Mouse (Mus musculus): Measurements from ENCODE around the gene Atp2c2. TPM values are rescaled to one million over a fixed set of nuclear protein-coding genes. Genes with fewer than 3 reads are reported as not detected.

Atp2c2 gene
- polyA plus RNA-seq, 1 experiment from 2014 or later: 0.12 TPM

DNA sequence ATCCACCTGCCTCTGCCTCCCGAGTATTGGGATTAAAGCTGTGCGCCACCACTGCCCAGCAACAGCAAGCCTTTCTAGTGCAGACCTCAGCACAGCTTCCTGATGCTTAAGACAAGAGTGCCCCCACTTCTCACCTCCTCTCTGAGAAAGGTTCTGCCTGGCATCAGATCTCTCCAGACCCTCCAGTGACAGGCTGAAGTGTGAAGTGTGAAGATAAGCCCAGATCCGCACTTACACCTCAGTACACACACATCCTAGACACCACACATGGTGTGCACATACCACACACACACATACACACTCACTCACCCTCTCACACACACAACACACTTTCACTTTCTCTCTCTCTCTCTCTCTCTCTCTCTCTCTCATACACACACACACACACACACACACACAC, 87.1 kb downstream of the Atp2c2 start:
- Histone ChIP-seq H3K4me2 (no peak overlapping the region), H3K9me3 (replicated peaks) (no peaks in the 10 kb centered on the region), H3K4me1 (replicated peaks) (peaks cover 31% of the 10 kb centered on the region), H3K9ac (no peak overlapping the region), H3K27me3 (no peaks in the 10 kb centered on the region), H3K4me3 (replicated peaks) (no peak overlapping the region), H3K27ac (replicated peaks) (no peak overlapping the region), H3K36me3 (replicated peaks) (no peaks in the 10 kb centered on the region)
- 47% methylated on average over 3 of the region's 3 CpGs for WGBS (ENCODE audit: insufficient replicate concordance)
- ATAC-seq (ENCODE audit: insufficient read depth): no peak

DNA sequence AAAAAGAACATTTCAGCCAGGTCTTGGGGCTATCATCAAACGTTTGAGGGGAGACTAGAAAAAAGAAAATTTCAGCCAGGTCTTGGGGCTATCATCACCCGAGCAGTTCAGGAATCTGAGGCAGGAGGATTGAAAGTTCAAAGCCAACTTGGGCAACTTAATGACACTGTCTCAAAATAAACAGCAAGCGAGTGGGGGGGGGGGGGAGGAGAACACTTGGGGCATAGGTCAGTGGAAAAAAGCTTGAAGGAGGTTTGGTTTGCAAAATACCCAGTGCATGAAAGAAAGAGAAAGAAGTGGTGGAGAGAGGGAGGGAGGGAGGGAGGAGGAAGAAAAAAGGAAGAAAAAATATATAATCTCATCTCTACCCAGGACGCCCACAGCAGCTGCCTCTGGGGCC, 87.5 kb downstream of the Atp2c2 start:
- Histone ChIP-seq H3K9me3 (replicated peaks) (no peaks in the 10 kb centered on the region), H3K36me3 (replicated peaks) (no peaks in the 10 kb centered on the region), H3K27ac (replicated peaks) (no peak overlapping the region), H3K4me1 (replicated peaks) (peaks cover 35% of the 10 kb centered on the region), H3K4me3 (replicated peaks) (no peak overlapping the region), H3K4me2 (no peak overlapping the region), H3K27me3 (no peaks in the 10 kb centered on the region), H3K9ac (no peak overlapping the region)
- no peak for ATAC-seq (ENCODE audit: insufficient read depth)
- 31% methylated on average over 4 of the region's 4 CpGs for WGBS (ENCODE audit: insufficient replicate concordance)

DNA sequence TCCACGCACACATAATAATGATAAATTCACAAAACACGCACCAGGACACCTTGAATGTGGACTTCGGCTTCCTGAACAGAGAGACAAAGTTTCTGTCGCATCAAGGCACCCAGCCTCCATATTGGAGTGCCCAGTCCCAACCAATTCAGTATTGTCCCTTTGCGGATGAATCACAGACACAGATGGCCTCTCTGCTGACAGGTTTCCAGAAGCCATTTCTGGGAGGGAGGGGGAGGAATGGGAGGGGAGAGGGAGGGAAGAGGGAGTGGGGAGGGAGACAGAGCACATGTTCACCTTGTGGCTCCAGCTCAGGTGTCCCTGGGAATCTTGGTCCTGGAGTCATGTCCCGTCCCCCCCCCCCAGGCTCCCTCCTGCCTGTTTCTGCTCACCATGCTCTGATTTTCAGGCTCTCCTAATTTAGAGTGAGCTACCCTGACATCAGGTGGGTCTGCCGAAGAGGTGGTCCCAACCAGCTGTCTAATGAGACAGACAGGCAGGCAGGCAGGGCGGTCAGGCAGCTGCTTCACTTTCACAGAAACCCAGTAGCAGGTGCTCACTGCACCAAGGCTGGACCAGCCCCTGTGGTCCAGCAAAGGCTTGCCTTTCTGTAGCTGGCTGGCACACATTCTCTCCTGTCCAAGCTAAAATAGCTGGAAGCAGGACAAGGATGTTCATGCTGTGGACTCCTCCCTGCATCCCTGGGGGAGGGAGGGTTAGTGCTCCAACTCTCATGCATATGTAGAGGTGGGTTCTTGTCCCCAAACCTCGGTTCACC, 89.0 kb downstream of the Atp2c2 start:
- 64% methylated on average over 9 of the region's 9 CpGs for whole genome bisulfite sequencing (ENCODE audit: insufficient replicate concordance)
- no peaks in the 10 kb centered on the region for H3K27me3 ChIP-seq
- H3K4me2 ChIP-seq: no peak overlapping the region
- peaks cover 37% of the 10 kb centered on the region for H3K4me1 ChIP-seq (replicated peaks)
- no peak overlapping the region for H3K27ac ChIP-seq (replicated peaks)
- no peaks in the 10 kb centered on the region for H3K9me3 ChIP-seq (replicated peaks)
- no peak overlapping the region for H3K4me3 ChIP-seq (replicated peaks)
- ATAC-seq (ENCODE audit: insufficient read depth): no peak
- H3K9ac ChIP-seq: no peak overlapping the region
- H3K36me3 ChIP-seq (replicated peaks): no peaks in the 10 kb centered on the region

DNA sequence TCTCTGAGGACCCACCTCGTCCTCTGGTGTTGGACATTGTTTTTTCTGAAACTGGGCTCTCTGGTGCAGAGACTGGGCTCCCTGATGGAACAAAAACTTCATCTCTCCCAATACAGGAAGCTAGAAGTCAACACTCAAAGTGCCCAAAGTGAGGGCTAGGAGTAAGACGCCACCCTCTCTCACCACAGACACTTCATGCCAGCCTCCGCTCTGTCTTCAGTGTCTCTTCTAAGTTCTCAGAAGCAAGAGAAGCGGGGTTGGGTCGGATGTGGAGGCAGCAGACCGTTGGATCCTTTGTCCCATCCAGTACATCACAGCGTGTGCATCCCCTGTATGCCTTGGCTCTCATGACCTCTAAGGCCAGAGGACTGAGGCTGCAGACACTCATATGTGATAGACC, 89.8 kb downstream of the Atp2c2 start:
- no peaks in the 10 kb centered on the region for H3K9me3 ChIP-seq (replicated peaks)
- H3K36me3 ChIP-seq (replicated peaks): no peaks in the 10 kb centered on the region
- no peak for ATAC-seq (ENCODE audit: insufficient read depth)
- no peak overlapping the region for H3K4me3 ChIP-seq (replicated peaks)
- 65% methylated on average over 7 of the region's 7 CpGs for WGBS (ENCODE audit: insufficient replicate concordance)
- H3K4me1 ChIP-seq (replicated peaks): peaks cover 32% of the 10 kb centered on the region
- no peaks in the 10 kb centered on the region for H3K27me3 ChIP-seq
- H3K27ac ChIP-seq (replicated peaks): no peak overlapping the region
- H3K9ac ChIP-seq: no peak overlapping the region
- H3K4me2 ChIP-seq: no peak overlapping the region

DNA sequence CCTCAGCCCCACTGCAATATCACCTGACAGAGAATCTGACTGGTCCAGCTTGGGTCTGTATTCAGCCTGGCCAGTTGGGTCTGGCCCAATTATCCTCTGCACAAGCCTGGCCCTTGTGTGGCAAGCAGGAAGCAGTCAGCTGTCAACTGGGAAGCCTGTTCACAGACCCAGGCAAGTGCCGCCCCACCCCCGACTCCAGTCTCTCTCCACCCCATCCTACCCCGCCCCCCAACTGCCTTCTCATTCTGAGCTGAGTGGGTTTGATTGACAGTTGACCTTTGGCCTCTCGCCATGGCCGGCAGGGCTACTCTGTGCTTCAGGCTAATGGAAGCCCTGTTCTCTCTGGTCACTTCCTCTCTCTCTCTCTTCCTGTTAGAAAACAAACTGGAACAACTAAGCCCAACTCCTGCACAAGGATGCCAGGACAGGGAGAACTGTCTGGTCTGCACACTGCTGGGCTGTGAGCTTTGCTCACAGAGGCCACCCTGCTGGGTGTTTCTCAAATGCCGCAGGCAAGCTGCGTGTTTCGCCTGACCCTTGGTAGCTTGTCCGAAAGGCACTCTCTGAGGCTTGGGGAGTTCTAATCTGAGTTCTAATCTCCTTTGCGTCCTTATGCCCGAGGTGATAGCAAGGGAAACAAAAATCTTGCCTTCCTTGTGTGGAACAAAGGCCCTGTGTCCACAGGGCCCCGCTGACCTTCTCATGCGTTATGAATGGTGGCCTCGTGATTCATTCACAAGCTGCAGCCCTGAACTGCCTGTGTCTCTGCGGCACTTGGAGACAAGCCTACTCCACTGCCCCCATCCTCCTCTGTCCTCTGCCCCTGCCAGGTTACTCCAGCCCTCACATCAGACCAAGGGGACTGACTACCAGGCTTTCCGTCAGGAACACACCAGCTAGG, 92.2 kb downstream of the Atp2c2 start:
- no peak overlapping the region for H3K9ac ChIP-seq
- H3K36me3 ChIP-seq (replicated peaks): no peaks in the 10 kb centered on the region
- H3K4me2 ChIP-seq: no peak overlapping the region
- peaks cover 30% of the 10 kb centered on the region for H3K4me1 ChIP-seq (replicated peaks)
- no peaks in the 10 kb centered on the region for H3K9me3 ChIP-seq (replicated peaks)
- WGBS (ENCODE audit: insufficient replicate concordance): 36% methylated on average over 16 of the region's 16 CpGs
- H3K27ac ChIP-seq (replicated peaks): peak overlapping the region; percentile 61
- peak; percentile 71 for ATAC-seq (ENCODE audit: insufficient read depth)
- H3K27me3 ChIP-seq: no peaks in the 10 kb centered on the region
- no peak overlapping the region for H3K4me3 ChIP-seq (replicated peaks)

DNA sequence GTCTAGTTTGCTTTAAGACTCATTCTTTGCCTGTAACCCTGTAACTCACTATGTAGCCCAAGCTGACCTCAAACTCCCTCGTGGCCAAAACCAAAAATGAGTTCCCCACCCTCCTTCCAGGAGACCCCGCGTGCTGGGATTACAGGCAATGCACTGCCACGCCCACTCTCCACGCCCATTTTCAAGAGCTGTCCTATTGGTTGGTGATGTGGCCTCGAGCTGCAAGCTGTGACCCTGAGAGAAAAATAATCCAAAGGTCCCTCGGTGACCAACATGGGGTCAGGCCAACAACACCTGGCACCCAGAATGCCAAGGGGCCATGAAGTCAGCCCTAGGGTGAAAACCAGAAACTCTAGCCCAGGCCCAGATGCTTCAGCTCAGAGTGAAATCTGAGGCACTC, 94.9 kb downstream of the Atp2c2 start:
- H3K27ac ChIP-seq (replicated peaks): no peak overlapping the region
- ATAC-seq (ENCODE audit: insufficient read depth): no peak
- no peak overlapping the region for H3K4me2 ChIP-seq
- H3K27me3 ChIP-seq: no peaks in the 10 kb centered on the region
- H3K9me3 ChIP-seq (replicated peaks): no peaks in the 10 kb centered on the region
- no peak overlapping the region for H3K4me3 ChIP-seq (replicated peaks)
- H3K4me1 ChIP-seq (replicated peaks): peaks cover 31% of the 10 kb centered on the region
- WGBS (ENCODE audit: insufficient replicate concordance): 45% methylated on average over 7 of the region's 7 CpGs
- H3K9ac ChIP-seq: no peak overlapping the region
- H3K36me3 ChIP-seq (replicated peaks): no peaks in the 10 kb centered on the region

DNA sequence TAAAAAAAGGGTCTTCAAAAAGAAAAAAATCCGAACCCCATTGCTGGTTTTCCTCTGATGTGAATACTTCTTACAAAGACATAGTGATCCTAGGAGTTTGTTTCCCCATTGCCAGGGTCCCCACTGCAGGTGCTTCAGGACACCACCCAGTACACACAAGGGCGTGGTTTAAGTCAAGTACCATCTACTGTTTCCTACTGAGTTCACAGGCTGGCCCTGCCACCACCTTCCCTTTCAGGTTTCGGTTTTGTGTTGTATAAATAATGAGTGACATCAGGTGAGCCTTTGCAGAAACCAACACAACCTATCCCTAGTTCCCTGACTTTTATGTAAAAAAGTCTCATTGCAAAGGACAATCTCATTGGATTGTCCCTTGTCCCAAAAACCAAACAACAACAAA, 95.8 kb downstream of the Atp2c2 start:
- WGBS (ENCODE audit: insufficient replicate concordance): 57% methylated on average over 3 of the region's 3 CpGs
- H3K4me2 ChIP-seq: no peak overlapping the region
- H3K36me3 ChIP-seq (replicated peaks): no peaks in the 10 kb centered on the region

DNA sequence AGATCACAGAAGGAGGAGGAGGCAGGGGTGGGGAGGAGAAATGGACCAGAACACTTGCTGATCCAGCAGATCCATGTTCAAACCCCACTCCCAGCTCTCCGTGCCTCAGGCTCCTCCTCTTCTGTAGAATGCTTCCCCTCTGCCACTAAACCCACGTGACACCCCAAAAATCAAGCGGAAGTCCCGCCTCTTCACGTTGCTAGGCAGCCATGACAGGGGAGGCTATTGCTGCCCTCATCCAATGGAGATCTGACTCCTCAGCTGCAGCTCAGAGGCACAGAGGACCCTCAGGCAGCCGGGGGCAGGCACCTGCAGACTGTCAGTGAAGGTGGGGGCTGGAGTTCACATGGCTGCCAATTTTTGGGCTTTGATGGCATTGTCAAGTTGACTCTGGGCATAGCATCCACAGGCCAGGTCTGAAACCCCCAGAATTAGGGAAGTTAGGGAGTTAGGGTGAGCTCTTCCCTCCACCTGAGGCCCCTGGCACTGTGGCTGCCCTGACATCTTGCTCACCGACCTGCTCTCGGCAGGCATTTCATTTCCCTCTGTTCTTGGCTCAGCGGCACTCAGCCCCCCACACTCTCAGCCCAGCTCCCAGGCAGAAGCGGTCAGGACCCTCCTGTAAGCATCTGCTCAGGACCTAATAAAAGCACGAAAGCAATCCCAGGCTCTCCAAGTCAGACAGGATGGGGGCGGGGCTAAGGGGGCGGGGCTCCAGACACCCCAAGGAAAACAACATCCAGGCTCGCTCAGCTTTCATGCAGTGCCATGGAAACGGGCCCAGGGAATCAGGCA, 98.6 kb downstream of the Atp2c2 start:
- H3K4me3 ChIP-seq (replicated peaks): no peak overlapping the region; the same call in 1 of the 2 replicates
- no peak overlapping the region for H3K9ac ChIP-seq
- H3K9me3 ChIP-seq (replicated peaks): no peaks in the 10 kb centered on the region
- no peak overlapping the region for H3K27ac ChIP-seq (replicated peaks)
- H3K4me1 ChIP-seq (replicated peaks): peaks cover 8% of the 10 kb centered on the region
- H3K4me2 ChIP-seq: peak overlapping the region; percentile 46
- 14% methylated on average over 15 of the region's 15 CpGs for WGBS (ENCODE audit: insufficient replicate concordance)
- no peaks in the 10 kb centered on the region for H3K36me3 ChIP-seq (replicated peaks)
- H3K27me3 ChIP-seq: no peaks in the 10 kb centered on the region
- ATAC-seq (ENCODE audit: insufficient read depth): 0 out of 2 replicates have a peak, but pooled peaks have one; percentile 14

More for the DNA sequence above, 95.8 kb downstream of the Atp2c2 start:
- no peak overlapping the region for H3K27ac ChIP-seq (replicated peaks)
- no peaks in the 10 kb centered on the region for H3K9me3 ChIP-seq (replicated peaks)
- ATAC-seq (ENCODE audit: insufficient read depth): no peak
- no peak overlapping the region for H3K9ac ChIP-seq
- peaks cover 26% of the 10 kb centered on the region for H3K4me1 ChIP-seq (replicated peaks)
- no peak overlapping the region for H3K4me3 ChIP-seq (replicated peaks)
- H3K27me3 ChIP-seq: no peaks in the 10 kb centered on the region

DNA sequence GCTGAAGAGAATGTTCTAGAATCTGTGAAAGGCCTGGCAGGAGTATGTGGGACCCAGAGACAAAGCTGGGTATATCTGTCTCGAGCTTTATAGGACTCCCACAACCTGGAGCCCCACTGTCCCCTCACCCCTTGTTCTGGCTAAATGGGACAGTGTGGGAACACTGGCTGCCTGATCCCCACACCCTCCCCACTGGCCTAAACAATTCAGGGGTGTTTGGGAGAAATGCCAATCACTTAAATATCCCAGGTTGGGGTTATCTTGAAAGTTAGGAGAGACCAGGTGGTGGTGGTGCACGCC, 99.1 kb downstream of the Atp2c2 start:
- no peak for ATAC-seq (ENCODE audit: insufficient read depth)
- H3K36me3 ChIP-seq (replicated peaks): no peaks in the 10 kb centered on the region
- no peaks in the 10 kb centered on the region for H3K27me3 ChIP-seq
- H3K4me2 ChIP-seq: peak overlapping the region; percentile 46
- H3K27ac ChIP-seq (replicated peaks): no peak overlapping the region
- H3K9ac ChIP-seq: no peak overlapping the region
- no peaks in the 10 kb centered on the region for H3K9me3 ChIP-seq (replicated peaks)
- H3K4me1 ChIP-seq (replicated peaks): peaks cover 8% of the 10 kb centered on the region
- 34% methylated on average over 2 of the region's 2 CpGs for WGBS (ENCODE audit: insufficient replicate concordance)
- no peak overlapping the region for H3K4me3 ChIP-seq (replicated peaks)

DNA sequence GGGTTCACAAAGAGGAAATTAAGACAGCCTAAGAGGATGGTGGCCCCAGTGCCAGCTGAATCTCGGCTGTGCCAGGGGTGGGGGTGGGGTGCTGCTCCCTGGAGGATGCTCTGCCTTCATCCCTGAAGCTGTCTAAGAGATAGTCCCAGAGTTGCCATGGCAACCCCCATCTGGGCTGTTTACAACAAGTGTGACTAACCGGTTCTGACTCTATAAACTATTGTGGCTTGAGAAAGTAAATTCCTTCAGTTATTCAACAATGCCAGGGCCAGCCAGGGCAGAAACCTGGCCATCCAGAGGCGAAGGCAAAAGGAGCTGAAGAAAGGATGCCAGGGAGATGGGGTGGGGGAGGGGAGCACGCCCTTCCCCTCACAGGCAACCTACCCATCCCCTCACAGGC, 101.4 kb downstream of the Atp2c2 start:
- Histone ChIP-seq H3K9ac (no peak overlapping the region), H3K27ac (replicated peaks) (no peak overlapping the region), H3K4me2 (no peak overlapping the region), H3K4me1 (replicated peaks) (peaks cover 8% of the 10 kb centered on the region), H3K27me3 (no peaks in the 10 kb centered on the region), H3K4me3 (replicated peaks) (no peak overlapping the region), H3K9me3 (replicated peaks) (no peaks in the 10 kb centered on the region), H3K36me3 (replicated peaks) (no peaks in the 10 kb centered on the region)
- ATAC-seq (ENCODE audit: insufficient read depth): no peak
- 28% methylated on average over 4 of the region's 4 CpGs for WGBS (ENCODE audit: insufficient replicate concordance)

DNA sequence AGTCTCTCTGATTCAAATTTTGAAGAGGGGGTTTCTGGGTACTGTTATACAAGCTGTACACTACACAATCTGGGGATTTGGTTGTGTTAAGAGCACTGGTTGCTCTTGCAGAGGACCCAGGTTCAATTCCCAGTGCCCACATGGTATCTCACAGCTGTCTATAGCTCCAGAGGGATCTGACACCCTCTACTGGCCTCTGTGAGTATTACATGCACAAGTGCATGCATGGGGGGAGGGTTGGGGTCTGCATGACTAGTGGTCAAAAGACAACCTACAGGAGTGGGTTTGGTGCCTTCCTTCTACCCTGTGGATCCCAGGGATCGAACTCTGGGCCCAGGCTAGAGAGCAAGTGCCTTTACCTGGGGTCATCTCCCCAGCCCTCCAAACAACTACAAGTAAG, 102.8 kb downstream of the Atp2c2 start:
- Histone ChIP-seq H3K4me1 (replicated peaks) (peaks cover 8% of the 10 kb centered on the region), H3K9me3 (replicated peaks) (no peaks in the 10 kb centered on the region), H3K9ac (no peak overlapping the region), H3K4me3 (replicated peaks) (no peak overlapping the region), H3K27me3 (no peaks in the 10 kb centered on the region), H3K27ac (replicated peaks) (no peak overlapping the region), H3K4me2 (no peak overlapping the region), H3K36me3 (replicated peaks) (no peaks in the 10 kb centered on the region)
- 76% methylated on average over 1 of the region's 1 CpGs for WGBS (ENCODE audit: insufficient replicate concordance)
- ATAC-seq (ENCODE audit: insufficient read depth): no peak
